Mouse (Mus musculus) myocyte (in vitro differentiated cells): ENCODE data around the gene Mfn2. TPM values are rescaled to one million over a fixed set of nuclear protein-coding genes. Genes with fewer than 3 reads are reported as not detected.

Experiments used
- H3K27me3 ChIP-seq: one replicate; pipeline ENCODE4 v1.6.1; 2011; ENCODE audit not compliant: control insufficient read depth, insufficient read depth, insufficient read length
- H3K36me3 ChIP-seq: one replicate; pipeline ENCODE4 v1.6.1; 2011; ENCODE audit not compliant: control insufficient read depth, insufficient read depth
- H3K4me2 ChIP-seq: one replicate; pipeline ENCODE4 v1.6.1; 2011; ENCODE audit warnings: low read depth, control low read depth
- H3K4me3 ChIP-seq: one replicate; pipeline ENCODE4 v1.5.1; 2011; ENCODE audit warnings: mild to moderate bottlenecking, control low read depth, moderate library complexity
- H3K79me2 ChIP-seq: one replicate; pipeline ENCODE4 v1.6.1; 2011; ENCODE audit not compliant: control insufficient read depth, insufficient read depth
- H3ac ChIP-seq: one replicate; pipeline ENCODE4 v1.6.1; 2011; ENCODE audit not compliant: control insufficient read depth, insufficient read length
- CEBPB ChIP-seq: IDR thresholded peaks from 2 replicates; pipeline ENCODE4 v1.6.1; 2011; ENCODE audit warnings: mild to moderate bottlenecking, moderate library complexity; ENCODE audit not compliant: poor library complexity, insufficient read depth, severe bottlenecking
- E2F4 ChIP-seq: IDR thresholded peaks from one replicate; pipeline ENCODE4 v1.6.1; 2011; ENCODE audit warnings: mild to moderate bottlenecking, control low read depth, moderate library complexity; ENCODE audit not compliant: insufficient read depth
- MAX ChIP-seq: IDR thresholded peaks from one replicate; pipeline ENCODE4 v1.6.1; 2011; ENCODE audit warnings: low read depth, mild to moderate bottlenecking, control low read depth
- MYOD1 ChIP-seq, 3 experiments: IDR thresholded peaks; one replicate each; pipeline ENCODE4 v1.6.1; 2011; ENCODE audit warnings: control low read depth in 2 of 3, low read depth in 2 of 3, mild to moderate bottlenecking in 2 of 3, moderate library complexity in 1 of 3; ENCODE audit not compliant: insufficient read length in 2 of 3, control insufficient read depth in 1 of 3
- MYOG ChIP-seq, 3 experiments: IDR thresholded peaks; one replicate each; pipeline ENCODE4 v1.6.1; 2011; ENCODE audit warnings: control low read depth in 2 of 3, low read depth in 2 of 3, mild to moderate bottlenecking in 2 of 3; ENCODE audit not compliant: insufficient read length in 2 of 3, control insufficient read depth in 1 of 3, insufficient read depth in 1 of 3
- POLR2A ChIP-seq: IDR thresholded peaks from one replicate; pipeline ENCODE4 v1.6.1; 2011; ENCODE audit warnings: low read depth, mild to moderate bottlenecking, control low read depth, moderate library complexity; ENCODE audit not compliant: insufficient read length
- POLR2AphosphoS2 ChIP-seq: IDR thresholded peaks from one replicate; pipeline ENCODE4 v1.6.1; 2011; ENCODE audit warnings: low read depth, control low read depth; ENCODE audit not compliant: insufficient read length
- REST ChIP-seq: IDR thresholded peaks from one replicate; pipeline ENCODE4 v1.6.1; 2011; ENCODE audit warnings: mild to moderate bottlenecking, control low read depth, moderate library complexity; ENCODE audit not compliant: insufficient read depth, insufficient read length
- SRF ChIP-seq: IDR thresholded peaks from one replicate; pipeline ENCODE4 v1.6.1; 2011; ENCODE audit warnings: low read depth; ENCODE audit not compliant: control insufficient read depth, insufficient read length
- TCF12 ChIP-seq: IDR thresholded peaks from one replicate; pipeline ENCODE4 v1.6.1; 2011; ENCODE audit warnings: mild to moderate bottlenecking, control low read depth; ENCODE audit not compliant: poor library complexity, insufficient read depth, severe bottlenecking
- TCF3 ChIP-seq: IDR thresholded peaks from one replicate; pipeline ENCODE4 v1.6.1; 2011; ENCODE audit warnings: low read depth, control low read depth; ENCODE audit not compliant: insufficient read length
- USF1 ChIP-seq: IDR thresholded peaks from one replicate; pipeline ENCODE4 v1.6.1; 2011; ENCODE audit warnings: low read depth, mild to moderate bottlenecking, control low read depth, moderate library complexity
- polyA plus RNA-seq: library from polyadenylated mRNA; unstranded; fragments of >200 nt; fragmentation: generic; extraction: Trizol; gene quantifications from one replicate; pipeline ENCODE4 v1.2.1, GENCODE M21; 2012; ENCODE audit warnings: missing spikeins

Mfn2 gene
- polyA plus RNA-seq, 1 experiment = 75.8 TPM

DNA sequence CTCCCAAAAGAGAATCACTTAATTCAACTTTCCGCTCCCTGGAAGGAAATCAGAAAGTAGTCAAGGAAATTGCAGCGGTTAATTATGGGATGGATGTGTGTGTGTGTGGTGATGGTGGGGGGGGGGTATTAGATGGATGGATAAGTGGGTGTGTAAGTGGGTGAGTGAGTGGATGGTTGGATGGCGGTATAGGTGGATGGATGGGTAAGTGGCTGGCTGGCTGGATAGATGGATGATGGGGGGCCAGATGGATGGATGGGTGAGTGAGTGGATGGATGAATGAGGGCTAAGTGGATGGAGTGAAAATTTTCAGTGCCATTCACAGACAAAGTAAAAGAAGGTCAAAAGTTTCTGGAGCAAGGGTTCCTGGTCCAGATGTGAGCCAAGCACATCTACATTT lies 32.5 kb upstream of the Mfn2 start:
- peak overlapping the region; percentile 52 for H3K4me3 ChIP-seq
- H3K4me2 ChIP-seq = peak overlapping the region; percentile 95
- H3ac ChIP-seq = peak overlapping the region; percentile 53
- peaks cover 21% of the 10 kb centered on the region for H3K79me2 ChIP-seq
- no peak for TF ChIP-seq MYOD1 (IDR thresholded peaks at IDR 0.05; ENCODE audit: control insufficient read depth in 1 of 3, insufficient read length in 2 of 3, low read depth in 2 of 3)
- no peak for TF ChIP-seq MAX
- no peak for TF ChIP-seq USF1
- TF ChIP-seq TCF12 = no peak
- no peak for TF ChIP-seq CEBPB
- TF ChIP-seq TCF3 = no peak
- no peak for TF ChIP-seq MYOG (IDR thresholded peaks at IDR 0.05; ENCODE audit: control insufficient read depth in 1 of 3, insufficient read depth in 1 of 3, insufficient read length in 2 of 3, low read depth in 2 of 3)
- no peak for TF ChIP-seq SRF
- TF ChIP-seq REST = no peak
- TF ChIP-seq POLR2A = no peak
- TF ChIP-seq POLR2AphosphoS2 = no peak
- no peak for TF ChIP-seq E2F4
- no peaks in the 10 kb centered on the region for H3K36me3 ChIP-seq
- no peaks in the 10 kb centered on the region for H3K27me3 ChIP-seq

DNA sequence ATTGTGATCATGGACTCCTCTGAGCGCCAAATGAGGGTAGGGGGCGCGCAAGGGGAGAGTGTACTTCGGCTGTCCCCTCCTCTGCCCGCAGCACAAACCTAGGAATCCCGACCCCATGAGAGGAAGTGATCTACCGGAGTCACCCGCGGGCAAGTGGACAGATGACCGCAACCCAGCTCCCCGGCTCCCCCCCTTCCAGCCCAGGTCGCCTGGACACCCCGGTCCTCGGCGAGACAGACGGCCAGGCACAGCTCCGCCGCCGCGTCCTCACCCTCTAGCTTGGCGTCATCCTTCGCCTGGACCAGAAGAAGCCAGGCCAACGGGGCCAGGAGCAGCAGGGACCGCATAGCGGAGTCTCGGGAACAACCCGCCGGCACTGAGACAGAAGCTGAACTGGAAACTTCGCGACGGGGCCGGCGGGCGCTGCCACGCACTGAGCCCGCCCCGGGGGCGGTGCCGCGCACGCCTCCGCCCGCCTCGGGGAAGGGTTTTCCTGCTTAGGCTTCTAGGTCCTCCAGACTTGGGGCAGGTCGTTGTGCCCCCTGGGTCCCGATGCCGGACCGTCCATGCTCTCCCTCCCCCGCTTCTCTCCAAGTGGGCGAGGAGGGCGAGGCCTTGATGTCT lies 31.9 kb upstream of the Mfn2 start, which contains the start of gene Plod1:
TSS of gene Plod1 (minus strand) at position 437 of the 624 bp plus-strand sequence.
- TF ChIP-seq MAX = no peak
- TF ChIP-seq REST = no peak
- TF ChIP-seq E2F4 = no peak
- TF ChIP-seq USF1 = no peak
- peak; percentile 99 for TF ChIP-seq POLR2A
- TF ChIP-seq CEBPB = no peak
- TF ChIP-seq TCF12 = no peak
- TF ChIP-seq TCF3 = no peak
- TF ChIP-seq MYOG (IDR thresholded peaks at IDR 0.05; ENCODE audit: control insufficient read depth in 1 of 3, insufficient read depth in 1 of 3, insufficient read length in 2 of 3, low read depth in 2 of 3) = no peak
- TF ChIP-seq MYOD1 (IDR thresholded peaks at IDR 0.05; ENCODE audit: control insufficient read depth in 1 of 3, insufficient read length in 2 of 3, low read depth in 2 of 3) = no peak
- peak; percentile 94 for TF ChIP-seq POLR2AphosphoS2
- peak; percentile 56 for TF ChIP-seq SRF
- Histone ChIP-seq H3K79me2 (peaks cover 15% of the 10 kb centered on the region), H3K4me3 (peak within 1 kb of the TSS; percentile 52), H3ac (peak within 1 kb of the TSS; percentile 53), H3K27me3 (no peaks in the 10 kb centered on the region), H3K4me2 (peak within 1 kb of the TSS; percentile 95), H3K36me3 (no peaks in the 10 kb centered on the region)

DNA sequence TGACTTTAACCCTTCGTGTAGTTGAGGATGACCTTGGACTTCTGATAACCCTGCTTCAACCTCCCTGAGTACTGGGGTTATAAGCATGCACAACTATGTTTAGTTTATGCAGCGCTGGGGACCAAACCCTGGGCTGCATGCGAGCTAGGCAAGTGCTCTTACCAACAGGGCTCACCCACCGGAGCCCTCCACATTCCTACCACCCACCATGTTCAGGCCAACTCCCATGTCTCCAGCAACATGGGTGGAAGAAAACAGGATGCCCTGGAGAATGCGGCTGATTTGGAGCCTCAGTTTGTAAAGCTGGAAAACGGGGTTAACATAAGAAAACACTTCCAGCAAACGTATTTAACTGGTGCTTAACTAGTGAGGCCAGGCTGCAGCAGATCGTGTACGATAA lies 31.4 kb upstream of the Mfn2 start:
- H3ac ChIP-seq = peak overlapping the region; percentile 53
- no peaks in the 10 kb centered on the region for H3K27me3 ChIP-seq
- H3K4me2 ChIP-seq = peak overlapping the region; percentile 95
- H3K36me3 ChIP-seq = no peaks in the 10 kb centered on the region
- TF ChIP-seq USF1 (no peak), TCF3 (no peak), MYOG (IDR thresholded peaks at IDR 0.05; ENCODE audit: control insufficient read depth in 1 of 3, insufficient read depth in 1 of 3, insufficient read length in 2 of 3, low read depth in 2 of 3) (no peak), REST (no peak), POLR2A (no peak), MAX (no peak), E2F4 (no peak), CEBPB (no peak), POLR2AphosphoS2 (no peak), MYOD1 (IDR thresholded peaks at IDR 0.05; ENCODE audit: control insufficient read depth in 1 of 3, insufficient read length in 2 of 3, low read depth in 2 of 3) (no peak), TCF12 (no peak), SRF (no peak)
- peak overlapping the region; percentile 52 for H3K4me3 ChIP-seq
- H3K79me2 ChIP-seq = peaks cover 14% of the 10 kb centered on the region

DNA sequence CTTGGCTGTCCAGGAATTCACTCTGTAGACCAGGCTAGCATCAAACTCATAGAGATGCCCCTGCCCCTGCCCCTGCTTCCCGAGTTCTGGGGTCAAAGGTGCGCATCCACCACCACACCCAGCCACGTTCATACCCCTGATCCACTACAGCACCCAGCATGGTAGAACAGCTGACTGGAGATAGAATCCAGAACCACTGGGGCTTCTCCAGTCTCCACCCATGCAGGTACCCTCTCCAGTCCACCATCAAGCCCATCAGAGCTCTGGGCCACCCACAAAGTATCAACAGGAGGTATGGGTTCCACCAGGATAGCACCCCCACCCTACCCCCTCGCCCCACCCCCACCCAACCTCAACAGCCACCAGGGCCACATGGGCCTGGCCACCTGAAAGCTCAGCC lies 30.1 kb upstream of the Mfn2 start:
- H3ac ChIP-seq = no peak overlapping the region
- H3K36me3 ChIP-seq = no peaks in the 10 kb centered on the region
- peaks cover 14% of the 10 kb centered on the region for H3K79me2 ChIP-seq
- no peaks in the 10 kb centered on the region for H3K27me3 ChIP-seq
- TF ChIP-seq TCF3 = no peak
- H3K4me2 ChIP-seq = no peak overlapping the region
- H3K4me3 ChIP-seq = no peak overlapping the region

DNA sequence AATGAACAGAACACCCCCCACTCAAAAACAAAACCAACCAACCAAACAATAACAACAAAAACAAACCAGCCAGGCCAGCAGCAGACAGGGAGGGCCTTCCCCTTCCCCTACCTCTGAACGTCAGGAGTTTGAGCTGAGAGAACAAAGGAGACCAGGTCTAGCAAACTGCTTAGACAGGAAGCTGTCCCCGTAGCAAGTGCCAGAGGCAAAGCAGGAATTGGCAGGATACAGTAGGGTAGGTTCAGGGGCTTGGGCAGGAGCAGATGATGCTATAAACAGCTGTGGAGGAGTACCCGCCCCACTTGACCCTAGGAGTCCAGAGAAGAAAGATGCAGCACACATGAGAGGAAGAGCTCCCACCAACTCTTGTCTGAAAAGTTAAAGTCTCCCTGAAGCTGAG lies 29.6 kb upstream of the Mfn2 start:
- H3ac ChIP-seq = no peak overlapping the region
- H3K27me3 ChIP-seq = no peaks in the 10 kb centered on the region
- no peaks in the 10 kb centered on the region for H3K36me3 ChIP-seq
- peaks cover 14% of the 10 kb centered on the region for H3K79me2 ChIP-seq
- H3K4me2 ChIP-seq = no peak overlapping the region
- H3K4me3 ChIP-seq = no peak overlapping the region
- TF ChIP-seq MYOG (IDR thresholded peaks at IDR 0.05; ENCODE audit: control insufficient read depth in 1 of 3, insufficient read depth in 1 of 3, insufficient read length in 2 of 3, low read depth in 2 of 3) = no peak
- TF ChIP-seq REST = no peak
